Mouse (Mus musculus) MEL (cell line): ENCODE results near the gene Atf7.

Experiments used
- CTCF ChIP-seq, 3 experiments: IDR thresholded peaks in 2 of 3; conservative IDR thresholded peaks in 1 of 3; 2 replicates each; pipeline ENCODE4 v1.5.1; 2011 to 2012; ENCODE audit warnings: low read length in 3 of 3, low read depth in 2 of 3, mild to moderate bottlenecking in 2 of 3, improper control_type of control experiment in 1 of 3, inconsistent platforms in 1 of 3, mixed read lengths in 1 of 3, moderate library complexity in 1 of 3; ENCODE audit not compliant: control insufficient read depth in 1 of 3, insufficient read depth in 1 of 3, poor library complexity in 1 of 3, severe bottlenecking in 1 of 3
- POLR2A ChIP-seq, 2 experiments: IDR thresholded peaks; 2 replicates each; pipeline ENCODE4 v1.6.1; 2011 to 2012; ENCODE audit warnings: low read length in 2 of 2, mild to moderate bottlenecking in 2 of 2, control low read depth in 1 of 2, improper control_type of control experiment in 1 of 2, low read depth in 1 of 2, moderate library complexity in 1 of 2; ENCODE audit not compliant: control insufficient read depth in 1 of 2, insufficient read depth in 1 of 2, poor library complexity in 1 of 2
- RAD21 ChIP-seq: IDR thresholded peaks from 2 replicates; pipeline ENCODE4 v1.6.1; 2011; ENCODE audit warnings: mild to moderate bottlenecking, low read depth, low read length, improper control_type of control experiment
- USF2 ChIP-seq, 2 experiments: IDR thresholded peaks; 2 replicates each; pipeline ENCODE4 v1.6.1; 2011 to 2012; ENCODE audit warnings: improper control_type of control experiment in 2 of 2, low read length in 2 of 2, borderline replicate concordance in 1 of 2, inconsistent platforms in 1 of 2, low read depth in 1 of 2, mild to moderate bottlenecking in 1 of 2; ENCODE audit not compliant: insufficient read depth in 1 of 2

- TF ChIP-seq POLR2A (IDR thresholded peaks at IDR 0.05; ENCODE audit: control insufficient read depth in 1 of 2, insufficient read depth in 1 of 2, low read depth in 1 of 2, low read length in 2 of 2, poor library complexity in 1 of 2) (no peak), CTCF (IDR thresholded peaks at IDR 0.05 in 2 of 3, conservative IDR thresholded peaks at IDR 0.05 in 1 of 3; ENCODE audit: control insufficient read depth in 1 of 3, insufficient read depth in 1 of 3, low read depth in 2 of 3, low read length in 3 of 3, poor library complexity in 1 of 3, severe bottlenecking in 1 of 3) (no peak), RAD21 (no peak), USF2 (IDR thresholded peaks at IDR 0.05; ENCODE audit: borderline replicate concordance in 1 of 2, insufficient read depth in 1 of 2, low read depth in 1 of 2, low read length in 2 of 2) (no peak)
Measured at GRCm38 (mm10) chr15:102511285-102511833, 113.9 kb downstream of the Atf7 start.
